Mouse (Mus musculus) lung, postnatal 0 days (tissue): Measurements from ENCODE around the gene Immp2l.

Source experiments
- CTCF ChIP-seq: IDR thresholded peaks from 2 replicates; pipeline ENCODE4 v1.5.1; 2016; ENCODE audit warnings: antibody characterized with exemption, mild to moderate bottlenecking
- EP300 ChIP-seq: IDR thresholded peaks from 2 replicates; pipeline ENCODE4 v1.6.1; 2016; ENCODE audit warnings: antibody characterized with exemption, mild to moderate bottlenecking, control low read depth

DNA sequence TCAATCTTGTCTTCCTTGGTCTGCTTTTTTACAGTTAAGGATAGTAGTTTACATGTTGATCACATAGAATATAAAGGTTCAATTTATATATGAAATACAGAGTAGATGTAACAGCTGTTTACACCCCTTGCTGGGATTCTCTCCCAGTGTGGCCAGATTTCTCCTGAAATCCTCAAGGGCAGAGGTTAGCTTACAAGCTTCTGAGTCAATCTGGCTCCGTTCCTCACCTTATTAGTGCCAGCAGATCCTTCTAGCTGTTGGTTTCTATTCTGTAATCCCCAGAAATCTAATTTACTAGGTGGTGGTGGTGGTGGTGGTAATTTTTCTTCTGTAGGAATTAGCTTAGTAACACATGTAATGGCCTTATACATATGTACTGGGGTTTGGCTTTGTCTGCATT is 199.8 kb downstream of the Immp2l start:
- no peak for TF ChIP-seq CTCF
- no peak for TF ChIP-seq EP300
